Comparison of ENCODE assay signal across 8 mouse cellular contexts in the genomic region with DNA sequence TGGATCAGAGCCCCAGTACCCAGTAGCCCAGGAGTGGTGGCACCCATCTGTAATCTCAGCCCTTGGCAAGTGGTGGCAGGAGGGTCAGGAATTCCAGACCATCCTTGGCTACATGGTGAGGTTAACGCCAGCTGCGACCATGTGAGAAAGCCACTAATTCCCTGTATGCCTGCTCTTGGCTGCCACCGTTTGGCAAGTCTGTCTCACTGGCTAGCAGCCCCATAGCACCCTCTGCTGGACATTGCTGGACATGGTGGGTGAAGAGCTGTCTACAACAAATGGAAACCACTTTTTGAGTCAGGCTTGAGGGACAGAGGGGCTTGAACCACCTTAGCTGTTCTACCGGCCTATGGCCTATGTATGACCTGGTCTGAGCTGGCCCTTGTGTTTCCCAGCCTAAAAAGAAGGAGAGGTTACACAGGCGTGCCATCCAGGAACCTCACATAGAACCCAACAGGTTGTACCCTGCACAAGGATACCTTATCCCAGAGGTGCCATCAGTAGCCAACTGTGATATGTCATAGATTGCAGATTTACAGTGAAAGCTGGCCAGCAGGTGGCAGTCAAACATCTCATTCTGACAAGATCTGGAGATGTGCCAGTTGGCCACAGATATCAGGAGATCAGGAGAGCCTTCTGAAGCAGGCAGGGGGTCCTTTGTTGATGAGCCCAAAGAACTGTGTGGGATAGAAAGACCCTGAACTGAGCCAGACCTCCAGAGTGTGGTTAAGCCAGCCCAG. TPM values are rescaled to one million over a fixed set of nuclear protein-coding genes. Genes with fewer than 3 reads are reported as not detected.
DNase-seq lines count a peak whose midpoint lies in the region; ATAC-seq lines count a peak whose summit lies in the region.

No protein-coding gene starts in this region.

- 4% methylated on average over 5 of the region's 5 CpGs for WGBS in hindbrain, embryonic 16.5 days

- H3K9ac ChIP-seq in hindbrain, embryonic 16.5 days (ENCODE audit: low read depth, low read length) = no peak overlapping the region

- H3K4me3 ChIP-seq in hindbrain, embryonic 16.5 days (ENCODE audit: low read length) = no peak overlapping the region
- peak overlapping the region; percentile 47 for H3K4me3 ChIP-seq in megakaryocyte, embryonic 14.5 days (replicated peaks)

- ATAC-seq in frontal cortex, adult (ENCODE audit: low TSS enrichment) = peak; percentile 86
- peak; percentile 58 for ATAC-seq in hindbrain, embryonic 16.5 days

- DNase-seq in NIH3T3 (ENCODE audit: low read depth) = peak; percentile 96
- peak; percentile 95 for DNase-seq in cerebellum, adult 8-10 months
- DNase-seq in left cerebral cortex, adult 18-20 months (ENCODE audit: low spot score in 2 of 2) = peak; percentile 89 to 95
- DNase-seq in right cerebral cortex, adult 18-20 months = peak; percentile 88
- peak; percentile 79 for DNase-seq in urinary bladder, adult 2 months (ENCODE audit: low spot score)

- 0 out of 2 replicates have a peak, but pooled peaks cover 3% of the 10 kb centered on the region for H3K27me3 ChIP-seq in hindbrain, embryonic 16.5 days (replicated peaks; ENCODE audit: control insufficient read depth, insufficient read depth, low read length)
- H3K27me3 ChIP-seq in megakaryocyte, embryonic 14.5 days (replicated peaks) = peaks cover 2% of the 10 kb centered on the region

- H3K36me3 ChIP-seq in hindbrain, embryonic 16.5 days (ENCODE audit: control insufficient read depth, insufficient read depth, low read length) = no peaks in the 10 kb centered on the region
- H3K36me3 ChIP-seq in megakaryocyte, embryonic 14.5 days (replicated peaks; ENCODE audit: low read length) = peaks cover 22% of the 10 kb centered on the region

- no peak overlapping the region for H3K27ac ChIP-seq in hindbrain, embryonic 16.5 days (ENCODE audit: low read depth, low read length)

- no peak overlapping the region for H3K4me2 ChIP-seq in hindbrain, embryonic 16.5 days (ENCODE audit: low read length)

- no peaks in the 10 kb centered on the region for H3K9me3 ChIP-seq in hindbrain, embryonic 16.5 days (ENCODE audit: control insufficient read depth, low read length)
- no peaks in the 10 kb centered on the region for H3K9me3 ChIP-seq in megakaryocyte, embryonic 14.5 days

- no peaks in the 10 kb centered on the region for H3K4me1 ChIP-seq in hindbrain, embryonic 16.5 days (ENCODE audit: control insufficient read depth, insufficient read depth, low read depth, low read length)
- H3K4me1 ChIP-seq in megakaryocyte, embryonic 14.5 days = peaks cover 15% of the 10 kb centered on the region

RNA-seq across cellular contexts. Expression of gene Fgd2, which starts 10.4 kb away (rescaled TPM):
- polyA plus RNA-seq in hindbrain, embryonic 16.5 days (2015; fragmentation: Nextera tagmentation; extraction: Ambion mirVana) = 6.5 and 9.1 TPM in 2 replicates
- 1 to 10 TPM; 5.0 to 6.0 TPM for total RNA-seq in left cerebral cortex, adult 18-20 months (2021)
- 4.3 and 23.7 TPM in 2 replicates for polyA plus RNA-seq in megakaryocyte, embryonic 14.5 days (2012; ENCODE audit: insufficient read depth, low replicate concordance)
- 19.0 and 26.4 TPM in 2 replicates for polyA plus RNA-seq in urinary bladder, adult 2 months (2012; rRNA removed)

RNA-seq across cellular contexts. Expression of gene Mtch1, which starts 23.4 kb away (rescaled TPM):
- 328 and 463 TPM in 2 replicates for polyA plus RNA-seq in hindbrain, embryonic 16.5 days (2015; fragmentation: Nextera tagmentation; extraction: Ambion mirVana)
- total RNA-seq in left cerebral cortex, adult 18-20 months (2021) = 100 to 1,000 TPM; 592 to 615 TPM
- 140 and 280 TPM in 2 replicates for polyA plus RNA-seq in megakaryocyte, embryonic 14.5 days (2012; ENCODE audit: insufficient read depth, low replicate concordance)
- polyA plus RNA-seq in urinary bladder, adult 2 months (2012; rRNA removed) = 263 and 279 TPM in 2 replicates

RNA-seq across cellular contexts. Expression of gene Pi16, which starts 53.7 kb away (rescaled TPM):
- 2.0 and 2.4 TPM in 2 replicates for polyA plus RNA-seq in hindbrain, embryonic 16.5 days (2015; fragmentation: Nextera tagmentation; extraction: Ambion mirVana)
- total RNA-seq in left cerebral cortex, adult 18-20 months (2021) = 1 to 10 TPM; 1.4 to 2.0 TPM
- 1.6 and 4.7 TPM in 2 replicates for polyA plus RNA-seq in megakaryocyte, embryonic 14.5 days (2012; ENCODE audit: insufficient read depth, low replicate concordance)
- 405 and 508 TPM in 2 replicates for polyA plus RNA-seq in urinary bladder, adult 2 months (2012; rRNA removed)

Comparison
In these comparisons a context has a peak if more than half of its experiments do, and no peak if none do; other contexts are left out.
1. RNA of gene Pi16, which starts 53.7 kb away (polyA plus RNA-seq): 405 to 508 TPM in urinary bladder, adult 2 months; 1.6 to 4.7 TPM in megakaryocyte, embryonic 14.5 days and 2.0 to 2.4 TPM in hindbrain, embryonic 16.5 days; every median in the first group is over 10 times any median in the second.
2. Peak in every context shown above with its lines, with median percentiles within 50 percentile points of each other: DNase-seq.